Mouse (Mus musculus) myocyte (in vitro differentiated cells): ENCODE data around the gene Prss2.

ENCODE experiments used
- CEBPB ChIP-seq: IDR thresholded peaks from 2 replicates; pipeline ENCODE4 v1.6.1; 2011; ENCODE audit warnings: mild to moderate bottlenecking, moderate library complexity; ENCODE audit not compliant: poor library complexity, insufficient read depth, severe bottlenecking
- MAX ChIP-seq: IDR thresholded peaks from one replicate; pipeline ENCODE4 v1.6.1; 2011; ENCODE audit warnings: low read depth, mild to moderate bottlenecking, control low read depth
- POLR2A ChIP-seq: IDR thresholded peaks from one replicate; pipeline ENCODE4 v1.6.1; 2011; ENCODE audit warnings: low read depth, mild to moderate bottlenecking, control low read depth, moderate library complexity; ENCODE audit not compliant: insufficient read length
- TCF12 ChIP-seq: IDR thresholded peaks from one replicate; pipeline ENCODE4 v1.6.1; 2011; ENCODE audit warnings: mild to moderate bottlenecking, control low read depth; ENCODE audit not compliant: poor library complexity, insufficient read depth, severe bottlenecking
- USF1 ChIP-seq: IDR thresholded peaks from one replicate; pipeline ENCODE4 v1.6.1; 2011; ENCODE audit warnings: low read depth, mild to moderate bottlenecking, control low read depth, moderate library complexity

DNA sequence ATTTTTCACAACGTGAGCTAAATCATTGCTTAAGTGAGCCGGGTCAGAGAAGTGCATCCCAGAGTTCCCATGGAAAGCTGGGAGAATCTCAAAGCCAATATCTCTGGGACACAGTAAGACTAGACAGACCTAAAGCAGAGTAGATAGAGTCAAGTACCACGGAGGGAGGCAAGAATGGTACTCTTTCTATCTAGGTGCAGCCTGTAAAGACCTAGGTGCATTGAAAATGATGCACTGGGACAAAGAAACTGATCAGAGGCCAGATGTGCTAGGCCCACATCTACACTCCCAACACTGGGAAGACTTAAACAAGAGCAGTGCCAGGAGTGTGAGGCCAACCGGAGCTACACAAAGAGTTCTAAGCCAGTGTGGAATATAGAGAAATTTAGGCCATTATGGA lies 23.7 kb downstream of the Prss2 start:
- no peak for TF ChIP-seq POLR2A
- no peak for TF ChIP-seq MAX
- TF ChIP-seq TCF12, result no peak
- no peak for TF ChIP-seq USF1
- TF ChIP-seq CEBPB, result no peak
